Mouse (Mus musculus) liver, embryonic 14.5 days (tissue): ENCODE measurements around the gene Arhgap21.

Experiments used
- CTCF ChIP-seq: IDR thresholded peaks from 2 replicates; pipeline ENCODE4 v1.5.1; 2016; ENCODE audit warnings: antibody characterized with exemption, low read depth, control low read depth
- EP300 ChIP-seq: IDR thresholded peaks from 2 replicates; pipeline ENCODE4 v1.6.1; 2016; ENCODE audit warnings: antibody characterized with exemption, low read depth

- TF ChIP-seq CTCF (no peak), EP300 (no peak)
These were observed 85.4 kb downstream of the Arhgap21 start for GRCm38 (mm10) chr2:20883288-20883687.
